Mouse (Mus musculus): ENCODE measurements around the gene Crebrf. TPM values are rescaled to one million over a fixed set of nuclear protein-coding genes. Genes with fewer than 3 reads are reported as not detected.

Gene Crebrf
- polyA plus RNA-seq, 1 experiment from 2014 or later = 2.5 TPM

- H3K27ac ChIP-seq (replicated peaks; ENCODE audit: low read depth, low read length) = no peak overlapping the region
- 91% methylated on average over 10 of the region's 10 CpGs for WGBS
- no peaks in the 10 kb centered on the region for H3K27me3 ChIP-seq (ENCODE audit: control insufficient read depth, insufficient read depth, low read length)
- no peaks in the 10 kb centered on the region for H3K4me1 ChIP-seq (ENCODE audit: control insufficient read depth, insufficient read depth, low read length)
- ATAC-seq (ENCODE audit: insufficient number of reproducible peaks, low FRiP score, low TSS enrichment, low read depth) = no peak
- H3K36me3 ChIP-seq (ENCODE audit: control insufficient read depth, insufficient read depth, low read length) = peaks cover 6% of the 10 kb centered on the region
- no peak for DNase-seq (ENCODE audit: low spot score)
- H3K9ac ChIP-seq (ENCODE audit: low read length) = no peak overlapping the region
- H3K9me3 ChIP-seq (ENCODE audit: control insufficient read depth, low read length) = no peaks in the 10 kb centered on the region
- H3K4me2 ChIP-seq (ENCODE audit: low read depth, severe bottlenecking) = no peak overlapping the region
- H3K4me3 ChIP-seq (ENCODE audit: low read depth, low read length) = no peak overlapping the region
These were observed 15.4 kb upstream of the Crebrf start for GRCm38 (mm10) chr17:26699819-26700616.

GRCm38 (mm10) chr17:26701565-26701964 is 13.9 kb upstream of the Crebrf start:
- Histone ChIP-seq H3K27me3 (ENCODE audit: control insufficient read depth, insufficient read depth, low read length) (no peaks in the 10 kb centered on the region), H3K9me3 (ENCODE audit: control insufficient read depth, low read length) (no peaks in the 10 kb centered on the region), H3K4me1 (ENCODE audit: control insufficient read depth, insufficient read depth, low read length) (no peaks in the 10 kb centered on the region), H3K4me2 (ENCODE audit: low read depth, severe bottlenecking) (no peak overlapping the region), H3K36me3 (ENCODE audit: control insufficient read depth, insufficient read depth, low read length) (peaks cover 6% of the 10 kb centered on the region), H3K9ac (ENCODE audit: low read length) (no peak overlapping the region), H3K4me3 (ENCODE audit: low read depth, low read length) (no peak overlapping the region), H3K27ac (replicated peaks; ENCODE audit: low read depth, low read length) (no peak overlapping the region)
- DNase-seq (ENCODE audit: low spot score) (no peak), ATAC-seq (ENCODE audit: insufficient number of reproducible peaks, low FRiP score, low TSS enrichment, low read depth) (no peak)
- 87% methylated on average over 13 of the region's 13 CpGs for WGBS

- H3K4me3 ChIP-seq (ENCODE audit: low read depth, low read length) = no peak overlapping the region
- no peak overlapping the region for H3K27ac ChIP-seq (replicated peaks; ENCODE audit: low read depth, low read length)
- H3K36me3 ChIP-seq (ENCODE audit: control insufficient read depth, insufficient read depth, low read length) = peaks cover 6% of the 10 kb centered on the region
- WGBS = 88% methylated on average over 4 of the region's 4 CpGs
- no peak overlapping the region for H3K9ac ChIP-seq (ENCODE audit: low read length)
- H3K4me2 ChIP-seq (ENCODE audit: low read depth, severe bottlenecking) = no peak overlapping the region
- no peaks in the 10 kb centered on the region for H3K27me3 ChIP-seq (ENCODE audit: control insufficient read depth, insufficient read depth, low read length)
- DNase-seq (ENCODE audit: low spot score) (no peak), ATAC-seq (ENCODE audit: insufficient number of reproducible peaks, low FRiP score, low TSS enrichment, low read depth) (no peak)
- H3K4me1 ChIP-seq (ENCODE audit: control insufficient read depth, insufficient read depth, low read length) = no peaks in the 10 kb centered on the region
- H3K9me3 ChIP-seq (ENCODE audit: control insufficient read depth, low read length) = no peaks in the 10 kb centered on the region
These were observed 12.8 kb upstream of the Crebrf start for GRCm38 (mm10) chr17:26702621-26703020.

- Histone ChIP-seq H3K36me3 (ENCODE audit: control insufficient read depth, insufficient read depth, low read length) (peaks cover 6% of the 10 kb centered on the region), H3K9me3 (ENCODE audit: control insufficient read depth, low read length) (no peaks in the 10 kb centered on the region), H3K27ac (replicated peaks; ENCODE audit: low read depth, low read length) (no peak overlapping the region), H3K4me1 (ENCODE audit: control insufficient read depth, insufficient read depth, low read length) (no peaks in the 10 kb centered on the region), H3K9ac (ENCODE audit: low read length) (no peak overlapping the region), H3K4me2 (ENCODE audit: low read depth, severe bottlenecking) (no peak overlapping the region), H3K4me3 (ENCODE audit: low read depth, low read length) (no peak overlapping the region), H3K27me3 (ENCODE audit: control insufficient read depth, insufficient read depth, low read length) (no peaks in the 10 kb centered on the region)
- DNase-seq (ENCODE audit: low spot score) (no peak), ATAC-seq (ENCODE audit: insufficient number of reproducible peaks, low FRiP score, low TSS enrichment, low read depth) (no peak)
- WGBS = 89% methylated on average over 4 of the region's 4 CpGs
These were observed 11.8 kb upstream of the Crebrf start for GRCm38 (mm10) chr17:26703671-26704070.

GRCm38 (mm10) chr17:26705463-26706359 is 9.7 kb upstream of the Crebrf start:
- H3K36me3 ChIP-seq (ENCODE audit: control insufficient read depth, insufficient read depth, low read length) = peaks cover 3% of the 10 kb centered on the region; the same call in 1 of the 2 replicates
- no peak overlapping the region for H3K4me3 ChIP-seq (ENCODE audit: low read depth, low read length)
- ATAC-seq (ENCODE audit: insufficient number of reproducible peaks, low FRiP score, low TSS enrichment, low read depth) (no peak), DNase-seq (ENCODE audit: low spot score) (no peak)
- no peaks in the 10 kb centered on the region for H3K4me1 ChIP-seq (ENCODE audit: control insufficient read depth, insufficient read depth, low read length)
- no peaks in the 10 kb centered on the region for H3K27me3 ChIP-seq (ENCODE audit: control insufficient read depth, insufficient read depth, low read length)
- no peak overlapping the region for H3K27ac ChIP-seq (replicated peaks; ENCODE audit: low read depth, low read length)
- H3K9me3 ChIP-seq (ENCODE audit: control insufficient read depth, low read length) = no peaks in the 10 kb centered on the region
- 83% methylated on average over 11 of the region's 11 CpGs for WGBS
- no peak overlapping the region for H3K9ac ChIP-seq (ENCODE audit: low read length)
- no peak overlapping the region for H3K4me2 ChIP-seq (ENCODE audit: low read depth, severe bottlenecking)

- H3K27ac ChIP-seq (replicated peaks; ENCODE audit: low read depth, low read length) = no peak overlapping the region
- no peak overlapping the region for H3K9ac ChIP-seq (ENCODE audit: low read length)
- peaks cover under 1% of the 10 kb centered on the region; the same call in 1 of the 2 replicates for H3K36me3 ChIP-seq (ENCODE audit: control insufficient read depth, insufficient read depth, low read length)
- H3K27me3 ChIP-seq (ENCODE audit: control insufficient read depth, insufficient read depth, low read length) = no peaks in the 10 kb centered on the region
- WGBS = 69% methylated on average over 7 of the region's 7 CpGs
- no peak overlapping the region for H3K4me3 ChIP-seq (ENCODE audit: low read depth, low read length)
- H3K4me1 ChIP-seq (ENCODE audit: control insufficient read depth, insufficient read depth, low read length) = no peaks in the 10 kb centered on the region
- H3K9me3 ChIP-seq (ENCODE audit: control insufficient read depth, low read length) = no peaks in the 10 kb centered on the region
- ATAC-seq (ENCODE audit: insufficient number of reproducible peaks, low FRiP score, low TSS enrichment, low read depth) (no peak), DNase-seq (ENCODE audit: low spot score) (no peak)
- H3K4me2 ChIP-seq (ENCODE audit: low read depth, severe bottlenecking) = no peak overlapping the region
These were observed 8.4 kb upstream of the Crebrf start for GRCm38 (mm10) chr17:26707066-26707465.

GRCm38 (mm10) chr17:26708499-26708898 is 7.0 kb upstream of the Crebrf start:
- DNase-seq (ENCODE audit: low spot score) = no peak

GRCm38 (mm10) chr17:26708993-26709590 is 6.4 kb upstream of the Crebrf start:
- no peaks in the 10 kb centered on the region for H3K36me3 ChIP-seq (ENCODE audit: control insufficient read depth, insufficient read depth, low read length)
- H3K9ac ChIP-seq (ENCODE audit: low read length) = no peak overlapping the region
- H3K27ac ChIP-seq (replicated peaks; ENCODE audit: low read depth, low read length) = no peak overlapping the region
- H3K4me1 ChIP-seq (ENCODE audit: control insufficient read depth, insufficient read depth, low read length) = no peaks in the 10 kb centered on the region
- ATAC-seq (ENCODE audit: insufficient number of reproducible peaks, low FRiP score, low TSS enrichment, low read depth) (no peak), DNase-seq (ENCODE audit: low spot score) (no peak)
- 69% methylated on average over 9 of the region's 9 CpGs for WGBS
- no peaks in the 10 kb centered on the region for H3K9me3 ChIP-seq (ENCODE audit: control insufficient read depth, low read length)
- no peaks in the 10 kb centered on the region for H3K27me3 ChIP-seq (ENCODE audit: control insufficient read depth, insufficient read depth, low read length)
- H3K4me2 ChIP-seq (ENCODE audit: low read depth, severe bottlenecking) = no peak overlapping the region
- H3K4me3 ChIP-seq (ENCODE audit: low read depth, low read length) = no peak overlapping the region

More at GRCm38 (mm10) chr17:26708499-26708898, 7.0 kb upstream of the Crebrf start:
- Histone ChIP-seq H3K27me3 (ENCODE audit: control insufficient read depth, insufficient read depth, low read length) (no peaks in the 10 kb centered on the region), H3K9ac (ENCODE audit: low read length) (no peak overlapping the region), H3K36me3 (ENCODE audit: control insufficient read depth, insufficient read depth, low read length) (no peaks in the 10 kb centered on the region), H3K27ac (replicated peaks; ENCODE audit: low read depth, low read length) (no peak overlapping the region), H3K4me3 (ENCODE audit: low read depth, low read length) (no peak overlapping the region), H3K4me1 (ENCODE audit: control insufficient read depth, insufficient read depth, low read length) (no peaks in the 10 kb centered on the region), H3K4me2 (ENCODE audit: low read depth, severe bottlenecking) (no peak overlapping the region), H3K9me3 (ENCODE audit: control insufficient read depth, low read length) (no peaks in the 10 kb centered on the region)
- no peak for ATAC-seq (ENCODE audit: insufficient number of reproducible peaks, low FRiP score, low TSS enrichment, low read depth)
